Comparison of ENCODE assay signal across 8 mouse cellular contexts in genomic region chr19:6987061-6987903, GRCm38 (mm10). TPM values are rescaled to one million over a fixed set of nuclear protein-coding genes. Genes with fewer than 3 reads are reported as not detected.
A peak's percentile ranks its signal among the peaks of the same experiment; 100 is the strongest.
DNase-seq lines count a peak whose midpoint lies in the region; ATAC-seq and TF ChIP-seq lines count a peak whose summit lies in the region.

TSS of gene Vegfb (minus strand) at chr19:6987651.

- no peak; the same call in 1 of the 2 replicates for TF ChIP-seq POLR2A in heart, adult 2 months (IDR thresholded peaks at IDR 0.05; ENCODE audit: insufficient read depth, low read depth, low read length)
- TF ChIP-seq POLR2A in kidney, adult 2 months (IDR thresholded peaks at IDR 0.05; ENCODE audit: low read depth, low read length) = no peak
- TF ChIP-seq POLR2A in myocyte (IDR thresholded peaks at IDR 0.05; ENCODE audit: insufficient read length, low read depth) = peak; percentile 69

- no peak for TF ChIP-seq CTCF in heart, adult 2 months (IDR thresholded peaks at IDR 0.05)
- no peak for TF ChIP-seq CTCF in kidney, adult 2 months (conservative IDR thresholded peaks at IDR 0.05; ENCODE audit: insufficient read depth, insufficient read length, low read depth, low read length)

- no peaks in the 10 kb centered on the region for H3K4me1 ChIP-seq in embryonic facial prominence, embryonic 11.5 days (ENCODE audit: control insufficient read depth, insufficient read depth, low read length)
- H3K4me1 ChIP-seq in heart, adult 2 months (ENCODE audit: control insufficient read depth, insufficient read depth, low read length) = peaks cover 7% of the 10 kb centered on the region
- peaks cover 7% of the 10 kb centered on the region; the same call in 1 of the 2 replicates for H3K4me1 ChIP-seq in kidney, adult 2 months (ENCODE audit: control insufficient read depth, insufficient read depth, low read length)
- peaks cover 46% of the 10 kb centered on the region for H3K4me1 ChIP-seq in liver, embryonic 12.5 days

- no peaks in the 10 kb centered on the region for H3K36me3 ChIP-seq in embryonic facial prominence, embryonic 11.5 days (replicated peaks; ENCODE audit: control insufficient read depth, insufficient read depth, low read depth, low read length)
- no peaks in the 10 kb centered on the region for H3K36me3 ChIP-seq in heart, adult 2 months (ENCODE audit: control insufficient read depth, insufficient read depth, low read length)
- H3K36me3 ChIP-seq in kidney, adult 2 months (ENCODE audit: control insufficient read depth, insufficient read depth, low read length) = no peaks in the 10 kb centered on the region
- H3K36me3 ChIP-seq in liver, embryonic 12.5 days = peaks cover 35% of the 10 kb centered on the region
- H3K36me3 ChIP-seq in myocyte (ENCODE audit: control insufficient read depth, insufficient read depth) = peaks cover 8% of the 10 kb centered on the region

- 1% methylated on average over 61 of the region's 85 CpGs for WGBS in embryonic facial prominence, embryonic 11.5 days
- under 1% methylated on average over 60 of the region's 85 CpGs for WGBS in heart, adult 2 months
- 1% methylated on average over 82 of the region's 85 CpGs for WGBS in kidney, adult 2 months
- WGBS in liver, embryonic 12.5 days (ENCODE audit: insufficient replicate concordance) = under 1% methylated on average over 84 of the region's 85 CpGs

- H3K79me2 ChIP-seq in heart, adult 2 months (replicated peaks; ENCODE audit: control insufficient read depth, insufficient read depth, low read length) = peaks cover 2% of the 10 kb centered on the region; the same call in 1 of the 2 replicates
- H3K79me2 ChIP-seq in myocyte (ENCODE audit: control insufficient read depth, insufficient read depth) = no peaks in the 10 kb centered on the region

- H3K4me2 ChIP-seq in embryonic facial prominence, embryonic 11.5 days (ENCODE audit: low read depth, low read length) = peak within 1 kb of the TSS; percentile 87
- peak within 1 kb of the TSS; percentile 99 for H3K4me2 ChIP-seq in liver, embryonic 12.5 days
- peak within 1 kb of the TSS; percentile 90 for H3K4me2 ChIP-seq in myocyte (ENCODE audit: low read depth)

- no peak for TF ChIP-seq EP300 in heart, adult 2 months (IDR thresholded peaks at IDR 0.05; ENCODE audit: insufficient read depth, low read depth, low read length)

- ATAC-seq in embryonic facial prominence, embryonic 11.5 days (replicated peaks; ENCODE audit: insufficient number of reproducible peaks, low FRiP score, low TSS enrichment, low read depth) = peak; percentile 45
- peak; percentile 65 for ATAC-seq in liver, embryonic 12.5 days

- peak within 1 kb of the TSS; percentile 94 for H3K9ac ChIP-seq in embryonic facial prominence, embryonic 11.5 days (replicated peaks; ENCODE audit: low read length)
- peak within 1 kb of the TSS; percentile 89 for H3K9ac ChIP-seq in heart, adult 2 months (ENCODE audit: low read depth, low read length)
- H3K9ac ChIP-seq in liver, embryonic 12.5 days = peak within 1 kb of the TSS; percentile 87

- H3K4me3 ChIP-seq in embryonic facial prominence, embryonic 11.5 days (ENCODE audit: low read depth, low read length) = peak within 1 kb of the TSS; percentile 91
- H3K4me3 ChIP-seq in heart, adult 2 months = peak within 1 kb of the TSS; percentile 76
- peak within 1 kb of the TSS; percentile 72 for H3K4me3 ChIP-seq in kidney, adult 2 months (ENCODE audit: insufficient read depth, low read depth, low read length)
- H3K4me3 ChIP-seq in liver, embryonic 12.5 days = peak within 1 kb of the TSS; percentile 71
- peak within 1 kb of the TSS; percentile 54 for H3K4me3 ChIP-seq in myocyte

- H3ac ChIP-seq in myocyte (ENCODE audit: control insufficient read depth, insufficient read length) = peak within 1 kb of the TSS; percentile 74

- H3K27ac ChIP-seq in embryonic facial prominence, embryonic 11.5 days (replicated peaks; ENCODE audit: low read depth, low read length) = peak within 1 kb of the TSS; percentile 63
- peak within 1 kb of the TSS; percentile 94 for H3K27ac ChIP-seq in heart, adult 2 months
- H3K27ac ChIP-seq in kidney, adult 2 months (ENCODE audit: insufficient read depth, low read depth, low read length) = peak within 1 kb of the TSS; percentile 66
- peak within 1 kb of the TSS; percentile 84 for H3K27ac ChIP-seq in liver, embryonic 12.5 days

- H3K9me3 ChIP-seq in embryonic facial prominence, embryonic 11.5 days (replicated peaks; ENCODE audit: control insufficient read depth, low read length) = no peaks in the 10 kb centered on the region
- H3K9me3 ChIP-seq in liver, embryonic 12.5 days (replicated peaks) = no peaks in the 10 kb centered on the region

- DNase-seq in 3T3-L1 (ENCODE audit: low read depth, low spot score) = peak; percentile 49
- DNase-seq in adrenal gland, adult 2 months = peak; percentile 90
- peak; percentile 65 for DNase-seq in embryonic facial prominence, embryonic 11.5 days (ENCODE audit: low spot score)
- DNase-seq in heart, adult 2 months = peak; percentile 84 to 86
- DNase-seq in kidney, adult 2 months = peak; percentile 76
- peak; percentile 67 to 68 for DNase-seq in thymus, adult 18-20 months

- H3K27me3 ChIP-seq in embryonic facial prominence, embryonic 11.5 days (ENCODE audit: control insufficient read depth, insufficient read depth, low read length) = no peaks in the 10 kb centered on the region
- H3K27me3 ChIP-seq in heart, adult 2 months (ENCODE audit: control insufficient read depth, insufficient read depth, low read length) = no peaks in the 10 kb centered on the region
- H3K27me3 ChIP-seq in kidney, adult 2 months (replicated peaks; ENCODE audit: control insufficient read depth, insufficient read depth, low read length) = no peaks in the 10 kb centered on the region
- no peaks in the 10 kb centered on the region for H3K27me3 ChIP-seq in liver, embryonic 12.5 days (replicated peaks)
- H3K27me3 ChIP-seq in myocyte (ENCODE audit: control insufficient read depth, insufficient read depth, insufficient read length) = no peaks in the 10 kb centered on the region

- intact Hi-C loops in heart, adult 2 months (cut with DNase I) = no loop called here

TF ChIP-seq in myocyte, 11 proteins besides CTCF, POLR2A, EP300 and RAD21:
- TF ChIP-seq E2F4 (IDR thresholded peaks at IDR 0.05; ENCODE audit: insufficient read depth) (no peak), POLR2AphosphoS2 (IDR thresholded peaks at IDR 0.05; ENCODE audit: insufficient read length, low read depth) (peak; percentile 84), MYOG (IDR thresholded peaks at IDR 0.05; ENCODE audit: control insufficient read depth in 1 of 3, insufficient read depth in 1 of 3, insufficient read length in 2 of 3, low read depth in 2 of 3) (peak in 1 of 3 experiments; percentile 4), MYOD1 (IDR thresholded peaks at IDR 0.05; ENCODE audit: control insufficient read depth in 1 of 3, insufficient read length in 2 of 3, low read depth in 2 of 3) (no peak)

RNA-seq across cellular contexts. Expression of gene Vegfb, which starts in this region (rescaled TPM):
- 100 to 1,000 TPM; 109 to 131 TPM for total RNA-seq in adrenal gland, adult 2 months (2021)
- polyA plus RNA-seq in adrenal gland, adult 2 months (2012; rRNA removed) = 149 and 263 TPM in 2 replicates
- polyA plus RNA-seq in embryonic facial prominence, embryonic 11.5 days (2014; fragmentation: Nextera tagmentation; extraction: Ambion mirVana) = 26.7 and 30.5 TPM in 2 replicates
- 100 to 1,000 TPM; 413 to 501 TPM for total RNA-seq in heart, adult 2 months (2021)
- 257 and 355 TPM in 2 replicates for polyA plus RNA-seq in heart, adult 2 months (2012; rRNA removed)
- 82.9 and 83.0 TPM in 2 replicates for polyA plus RNA-seq in kidney, adult 2 months (2012; rRNA removed)
- 23.2 and 23.3 TPM in 2 replicates for polyA plus RNA-seq in liver, embryonic 12.5 days (2016; fragmentation: Nextera tagmentation; extraction: Ambion mirVana)
- polyA plus RNA-seq in myocyte (2012; fragmentation: generic; extraction: Trizol) = 49.2 TPM

Comparison
In these comparisons a context has a peak if more than half of its experiments do, and no peak if none do; other contexts are left out.
1. Peak in every context shown above with its lines: DNase-seq, ATAC-seq, H3K4me3 ChIP-seq and H3K27ac ChIP-seq.